Mouse (Mus musculus) lung, postnatal 0 days (tissue): ENCODE measurements around the gene Gls2. TPM values are rescaled to one million over a fixed set of nuclear protein-coding genes. Genes with fewer than 3 reads are reported as not detected.

ENCODE experiments used
- ATAC-seq: fragments of 200-750 bp; cut with Nextera tagmentation; 2 replicates; pipeline ENCODE4 v1.8.0; 2017; ENCODE audit warnings: moderate library complexity
- DNase-seq: peaks from one replicate; pipeline ENCODE4 v3.0.0-alpha.2; 2016; ENCODE audit warnings: low spot score
- H3K27ac ChIP-seq: fragments of 300-500 bp; sonication (generic); 2 replicates; pipeline ENCODE4 v1.5.1; 2014; ENCODE audit warnings: antibody characterized with exemption, mild to moderate bottlenecking, low read length, mixed read lengths
- H3K27me3 ChIP-seq: fragments of 300-500 bp; sonication (generic); replicated peaks from 2 replicates; pipeline ENCODE4 v1.6.1; 2014; ENCODE audit warnings: low read length, mixed read lengths; ENCODE audit not compliant: insufficient read depth
- H3K36me3 ChIP-seq: fragments of 300-500 bp; sonication (generic); 2 replicates; pipeline ENCODE4 v1.6.1; 2014; ENCODE audit warnings: low read length, mixed read lengths; ENCODE audit not compliant: insufficient read depth
- H3K4me1 ChIP-seq: fragments of 300-500 bp; sonication (generic); 2 replicates; pipeline ENCODE4 v1.6.1; 2014; ENCODE audit warnings: antibody characterized with exemption, low read depth, low read length, mixed read lengths; ENCODE audit not compliant: insufficient read depth
- H3K4me2 ChIP-seq: fragments of 300-500 bp; sonication (generic); replicated peaks from 2 replicates; pipeline ENCODE4 v1.6.1; 2014; ENCODE audit warnings: low read depth, mild to moderate bottlenecking, low read length, moderate library complexity, mixed read lengths
- H3K4me3 ChIP-seq: fragments of 300-500 bp; sonication (generic); 2 replicates; pipeline ENCODE4 v1.5.1; 2014; ENCODE audit warnings: low read depth, low read length
- H3K9ac ChIP-seq: fragments of 300-500 bp; sonication (generic); replicated peaks from 2 replicates; pipeline ENCODE4 v1.6.1; 2014; ENCODE audit warnings: low read depth, mild to moderate bottlenecking
- H3K9me3 ChIP-seq: fragments of 300-500 bp; sonication (generic); 2 replicates; pipeline ENCODE4 v1.6.1; 2016; ENCODE audit warnings: low read length, mixed read lengths
- CTCF ChIP-seq: IDR thresholded peaks from 2 replicates; pipeline ENCODE4 v1.5.1; 2016; ENCODE audit warnings: antibody characterized with exemption, mild to moderate bottlenecking
- EP300 ChIP-seq: IDR thresholded peaks from 2 replicates; pipeline ENCODE4 v1.6.1; 2016; ENCODE audit warnings: antibody characterized with exemption, mild to moderate bottlenecking, control low read depth
- WGBS: fragments of 180-500 bp; shearing (Covaris S2); extraction: QIAGEN DNeasy Blood & Tissue Kit; methylation state at CpG from one replicate; pipeline ENCODE4 v1.1.7; 2014; 5-methylcytosine and 5-hydroxymethylcytosine counted together
- polyA plus RNA-seq: library from polyadenylated mRNA; unstranded; fragments of >200 nt; fragmentation: Nextera tagmentation; extraction: Ambion mirVana; gene quantifications from 2 replicates; pipeline ENCODE4 v1.2.1, GENCODE M21; 2015

Gene Gls2
- polyA plus RNA-seq, 1 experiment from 2014 or later = 0.82 TPM

- ATAC-seq (no peak), DNase-seq (peak; percentile 37)
- Histone ChIP-seq H3K36me3 (no peaks in the 10 kb centered on the region), H3K4me1 (peaks cover 4% of the 10 kb centered on the region; the same call in 1 of the 2 replicates), H3K4me2 (no peak overlapping the region), H3K27me3 (no peaks in the 10 kb centered on the region), H3K27ac (no peak overlapping the region), H3K9me3 (no peaks in the 10 kb centered on the region), H3K9ac (no peak overlapping the region), H3K4me3 (no peak overlapping the region)
- TF ChIP-seq EP300 = no peak
- TF ChIP-seq CTCF = peak; percentile 42
- 76% methylated on average over 5 of the region's 5 CpGs for WGBS
Measured at GRCm38 (mm10) chr10:128214981-128215380, 20.7 kb downstream of the Gls2 start.

- 88% methylated on average over 18 of the region's 18 CpGs for WGBS
- Histone ChIP-seq H3K27ac (no peak overlapping the region), H3K9me3 (no peaks in the 10 kb centered on the region), H3K36me3 (no peaks in the 10 kb centered on the region), H3K27me3 (no peaks in the 10 kb centered on the region), H3K4me3 (no peak overlapping the region), H3K9ac (no peak overlapping the region), H3K4me2 (no peak overlapping the region), H3K4me1 (no peaks in the 10 kb centered on the region)
- DNase-seq (no peak), ATAC-seq (no peak)
- no peak for TF ChIP-seq CTCF
- TF ChIP-seq EP300 = no peak
Measured at GRCm38 (mm10) chr10:128218387-128219117, 24.3 kb downstream of the Gls2 start.

- Histone ChIP-seq H3K36me3 (no peaks in the 10 kb centered on the region), H3K27ac (no peak overlapping the region), H3K4me3 (no peak overlapping the region), H3K27me3 (no peaks in the 10 kb centered on the region), H3K9me3 (no peaks in the 10 kb centered on the region), H3K4me2 (no peak overlapping the region), H3K9ac (no peak overlapping the region), H3K4me1 (no peaks in the 10 kb centered on the region)
- TF ChIP-seq CTCF (no peak), EP300 (no peak)
- no peak for DNase-seq
- no peak for ATAC-seq
- WGBS = 49% methylated on average over 16 of the region's 16 CpGs
Measured at GRCm38 (mm10) chr10:128221533-128222286, 27.5 kb downstream of the Gls2 start.

- no peak overlapping the region for H3K27ac ChIP-seq
- TF ChIP-seq CTCF = no peak
- no peak overlapping the region for H3K9ac ChIP-seq
- H3K27me3 ChIP-seq = no peaks in the 10 kb centered on the region
- DNase-seq (no peak), ATAC-seq (no peak)
- H3K4me3 ChIP-seq = no peak overlapping the region
- H3K36me3 ChIP-seq = no peaks in the 10 kb centered on the region
- WGBS = 56% methylated on average over 5 of the region's 5 CpGs
- H3K4me1 ChIP-seq = no peaks in the 10 kb centered on the region
- no peaks in the 10 kb centered on the region for H3K9me3 ChIP-seq
- H3K4me2 ChIP-seq = no peak overlapping the region
Measured at GRCm38 (mm10) chr10:128225064-128225463, 30.8 kb downstream of the Gls2 start.

- 53% methylated on average over 4 of the region's 4 CpGs for WGBS
- Histone ChIP-seq H3K4me3 (no peak within 1 kb of the TSS), H3K27ac (no peak within 1 kb of the TSS), H3K4me1 (no peaks in the 10 kb centered on the region), H3K9ac (no peak within 1 kb of the TSS), H3K9me3 (no peaks in the 10 kb centered on the region), H3K36me3 (no peaks in the 10 kb centered on the region), H3K27me3 (no peaks in the 10 kb centered on the region), H3K4me2 (no peak within 1 kb of the TSS)
- DNase-seq = no peak
- TF ChIP-seq CTCF = no peak
- no peak for TF ChIP-seq EP300
- no peak for ATAC-seq
Measured at GRCm38 (mm10) chr10:128225538-128225937, 31.3 kb downstream of the Gls2 start, which contains the start of gene Mip. Gene Mip (plus strand): TSS chr10:128225838.

- WGBS = 63% methylated on average over 9 of the region's 9 CpGs
- Histone ChIP-seq H3K36me3 (no peaks in the 10 kb centered on the region), H3K9ac (no peak overlapping the region), H3K4me1 (no peaks in the 10 kb centered on the region), H3K27ac (no peak overlapping the region), H3K4me2 (no peak overlapping the region), H3K27me3 (no peaks in the 10 kb centered on the region), H3K4me3 (no peak overlapping the region), H3K9me3 (no peaks in the 10 kb centered on the region)
- no peak for ATAC-seq
- no peak for TF ChIP-seq EP300
- no peak for TF ChIP-seq CTCF
- no peak for DNase-seq
Measured at GRCm38 (mm10) chr10:128227592-128227991, 33.3 kb downstream of the Gls2 start.
